Mouse (Mus musculus): ENCODE results near the gene Gm42417.

The Gm42417 gene

DNA sequence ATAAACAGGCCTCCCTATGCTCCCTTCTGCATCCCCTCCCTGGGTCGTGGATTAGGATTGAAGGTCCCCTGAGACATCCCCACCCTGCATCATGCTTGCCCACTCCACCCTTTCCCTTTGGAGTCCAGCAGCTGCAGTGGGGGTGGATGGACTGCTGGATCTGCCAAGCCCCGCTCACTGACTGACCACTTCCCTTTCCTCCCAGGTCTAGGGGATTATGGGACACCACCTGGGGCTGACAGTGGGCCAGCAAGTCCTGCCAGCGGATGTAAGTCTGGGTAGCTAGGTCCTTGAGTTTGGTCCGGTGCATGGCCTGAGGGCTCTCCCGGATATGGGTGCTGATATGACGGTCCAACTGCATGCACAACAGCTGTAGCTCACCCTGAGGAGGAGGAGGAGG, 24.9 kb upstream of the Gm42417 start:
- no peak for DNase-seq (ENCODE audit: extremely low spot score, low spot score)

GRCm38 (mm10) chr1:36563632-36564031, 24.4 kb upstream of the Gm42417 start:
- no peak for DNase-seq (ENCODE audit: extremely low spot score, low spot score)

- no peak for DNase-seq (ENCODE audit: extremely low spot score, low spot score)
Observed at GRCm38 (mm10) chr1:36563197-36563596, 24.0 kb upstream of the Gm42417 start.

- no peak for DNase-seq (ENCODE audit: extremely low spot score, low spot score)
Observed at GRCm38 (mm10) chr1:36562388-36562787, 23.2 kb upstream of the Gm42417 start.

DNA sequence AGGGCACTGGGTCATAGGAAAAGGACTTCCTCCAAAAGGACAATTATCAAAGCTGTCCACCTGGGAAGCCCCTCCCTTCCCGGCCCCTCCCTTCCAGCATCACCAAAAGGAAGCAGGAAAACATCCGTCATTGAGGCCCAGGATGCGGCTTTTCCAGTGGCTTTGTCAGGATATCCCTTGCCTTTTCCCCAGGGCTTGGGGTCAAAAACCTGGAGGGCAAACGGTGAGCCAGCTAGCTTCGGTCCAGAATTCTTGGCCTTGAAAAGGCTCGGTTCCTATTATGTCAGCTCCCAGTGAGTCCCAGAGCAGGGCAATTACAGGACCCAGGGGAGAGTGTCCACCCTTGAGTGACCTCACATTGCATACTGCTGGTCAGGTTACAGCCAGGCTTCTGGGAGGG, 21.7 kb upstream of the Gm42417 start:
- no peak for DNase-seq (ENCODE audit: extremely low spot score, low spot score)

DNA sequence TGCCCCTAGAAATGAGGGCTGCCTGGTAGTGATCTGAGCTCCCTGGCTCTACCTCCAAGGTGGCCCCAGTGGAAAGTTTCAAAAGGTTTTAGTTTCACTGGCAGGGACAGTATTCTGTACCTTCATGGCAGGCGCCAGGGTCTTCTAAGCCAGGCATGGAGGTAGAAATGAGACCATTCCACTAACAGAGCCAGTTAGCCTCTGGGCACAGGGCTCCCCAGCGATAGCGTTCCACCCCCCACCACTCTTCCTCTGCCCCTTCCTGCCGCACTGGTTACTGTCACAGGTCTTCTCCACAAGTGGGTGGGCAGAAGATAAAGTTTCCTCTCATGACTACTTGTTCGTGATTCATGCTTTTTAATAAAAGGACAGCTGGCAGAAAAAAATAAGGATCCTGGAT, 20.7 kb upstream of the Gm42417 start:
- no peak for DNase-seq (ENCODE audit: extremely low spot score, low spot score)

- no peak for DNase-seq (ENCODE audit: extremely low spot score, low spot score)
Observed at GRCm38 (mm10) chr1:36559256-36559655, 20.0 kb upstream of the Gm42417 start.

GRCm38 (mm10) chr1:36558031-36558993, 19.1 kb upstream of the Gm42417 start, which contains the start of gene Sema4c:
Gene Sema4c (minus strand): TSS chr1:36558349.
- DNase-seq (ENCODE audit: extremely low spot score, low spot score), result peak; percentile 84

GRCm38 (mm10) chr1:36557457-36558011, 18.3 kb upstream of the Gm42417 start:
- DNase-seq (ENCODE audit: extremely low spot score, low spot score), result peak; percentile 88

- DNase-seq (ENCODE audit: extremely low spot score, low spot score), result peak; percentile 97
Observed at GRCm38 (mm10) chr1:36556553-36557456, 17.6 kb upstream of the Gm42417 start.

- no peak for DNase-seq (ENCODE audit: extremely low spot score, low spot score)
Observed at GRCm38 (mm10) chr1:36555798-36556395, 16.7 kb upstream of the Gm42417 start.

DNA sequence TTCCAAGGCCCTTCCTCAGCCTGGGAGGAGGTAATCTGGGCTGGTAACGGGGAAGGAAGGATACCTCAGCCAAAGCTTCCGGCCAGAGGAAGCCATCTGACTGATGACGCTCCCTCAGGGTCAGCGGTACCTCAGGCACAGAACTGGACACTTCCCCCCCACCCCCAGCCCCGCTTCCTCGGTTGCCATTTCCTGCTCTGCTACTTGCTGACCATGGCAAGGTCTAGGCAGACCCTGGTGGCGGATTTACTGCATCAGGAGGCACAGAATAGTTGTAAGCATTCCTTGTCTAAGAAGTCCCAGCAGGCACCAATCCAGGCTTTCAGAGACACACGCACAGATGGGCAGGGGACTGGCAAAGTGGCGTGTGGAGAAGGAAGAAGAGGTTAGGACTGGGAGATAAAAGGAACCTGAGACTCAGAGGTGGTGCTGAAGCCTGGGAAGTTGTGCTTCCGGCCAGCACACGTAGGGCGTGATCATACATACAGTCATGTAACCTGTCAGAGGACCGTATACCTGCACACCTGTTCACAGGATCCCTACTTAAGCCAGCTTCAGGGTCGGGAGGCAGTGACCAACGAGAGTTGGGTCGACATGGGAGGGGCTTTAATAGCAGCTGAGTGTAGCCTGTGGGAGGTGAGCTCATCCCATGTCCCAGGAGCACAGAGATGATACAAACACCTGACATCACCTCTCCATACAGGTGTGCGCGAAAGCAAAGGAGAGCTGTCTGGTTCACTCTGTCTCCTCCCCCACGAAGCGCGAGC, 15.6 kb upstream of the Gm42417 start:
- DNase-seq (ENCODE audit: extremely low spot score, low spot score), result no peak

- no peak for DNase-seq (ENCODE audit: extremely low spot score, low spot score)
Observed at GRCm38 (mm10) chr1:36552506-36552905, 13.3 kb upstream of the Gm42417 start.

- no peak for DNase-seq (ENCODE audit: extremely low spot score, low spot score)
Observed at GRCm38 (mm10) chr1:36551904-36552303, 12.7 kb upstream of the Gm42417 start.

GRCm38 (mm10) chr1:36550075-36550863, 11.0 kb upstream of the Gm42417 start:
- DNase-seq (ENCODE audit: extremely low spot score, low spot score), result no peak

GRCm38 (mm10) chr1:36549491-36549890, 10.3 kb upstream of the Gm42417 start:
- no peak for DNase-seq (ENCODE audit: extremely low spot score, low spot score)

DNA sequence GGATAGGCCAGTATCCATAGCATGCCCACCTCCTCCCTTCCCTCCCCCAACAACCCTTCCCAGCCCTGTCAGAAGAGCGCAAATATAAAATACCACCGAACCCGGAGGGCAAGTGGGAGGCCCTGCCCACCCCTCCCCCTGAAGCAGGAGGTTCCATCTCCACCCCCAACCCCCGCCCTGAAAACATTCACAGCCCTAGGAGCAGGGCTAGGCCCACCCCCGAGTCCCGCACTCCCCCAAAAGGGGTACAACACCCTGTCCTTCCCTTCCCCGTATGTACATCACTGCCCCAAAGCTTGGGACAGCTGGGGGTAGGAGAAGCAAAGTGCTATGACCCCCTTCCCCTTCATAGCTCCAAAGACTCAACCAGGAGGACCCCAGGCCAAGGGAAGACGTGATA, 9.5 kb upstream of the Gm42417 start:
- DNase-seq (ENCODE audit: extremely low spot score, low spot score), result no peak

DNA sequence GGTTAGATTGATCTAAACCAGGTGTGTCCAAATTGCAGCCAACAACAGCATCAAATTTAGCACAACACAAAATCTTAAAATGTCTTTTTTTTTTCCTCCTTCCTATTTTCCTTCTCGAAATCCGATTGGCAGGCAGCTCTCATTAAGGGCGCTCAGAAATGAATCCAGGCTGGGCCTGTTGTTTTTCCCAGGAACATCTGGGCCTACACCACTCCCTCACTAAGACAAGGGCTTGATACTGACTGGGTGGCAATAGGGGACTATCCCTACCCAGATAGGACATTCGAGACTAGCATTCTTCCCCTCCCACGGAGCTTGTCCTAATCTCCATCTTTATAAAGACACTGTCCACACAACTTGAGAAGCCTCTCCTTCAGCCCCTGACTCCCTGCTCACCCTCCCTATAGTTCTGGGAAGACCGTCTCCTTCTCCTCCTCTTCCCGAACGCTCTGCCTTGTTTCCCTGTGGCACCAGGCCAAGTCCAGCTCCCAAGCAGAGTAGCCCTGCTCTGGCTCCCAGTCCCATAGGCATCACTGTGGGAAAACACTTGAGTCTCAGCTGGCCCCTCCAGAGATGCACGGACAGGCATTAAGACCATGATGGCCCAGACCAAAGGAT, 8.9 kb upstream of the Gm42417 start:
- DNase-seq (ENCODE audit: extremely low spot score, low spot score), result no peak

DNA sequence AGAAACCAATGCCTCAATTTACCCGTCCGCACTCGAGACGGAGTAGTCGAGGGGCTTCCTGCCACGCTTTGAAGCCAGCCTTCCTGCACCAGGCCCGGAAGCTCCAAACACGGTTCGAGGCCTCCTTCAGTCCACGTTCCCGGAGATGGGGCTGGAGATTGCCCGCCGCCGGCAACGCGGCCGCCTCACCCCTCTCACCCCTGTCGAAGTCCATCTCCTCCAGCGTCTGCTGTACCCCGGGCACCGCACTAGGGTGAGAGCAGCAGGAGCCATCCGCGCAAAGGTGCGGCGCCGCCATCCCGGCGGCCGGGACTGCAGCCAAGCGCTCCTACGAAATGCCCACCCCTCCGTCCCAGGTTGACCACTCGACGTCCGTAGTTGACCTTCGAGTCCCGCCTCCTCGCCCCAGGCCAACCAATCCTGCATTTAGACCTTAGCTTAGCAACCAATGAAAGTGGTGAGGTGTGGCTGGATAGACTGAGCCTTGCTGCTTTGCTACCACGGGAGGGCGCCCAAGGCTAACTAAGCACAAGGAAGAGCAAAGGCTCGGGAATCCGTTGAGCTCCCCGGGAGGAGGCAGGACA, 7.8 kb upstream of the Gm42417 start, which contains the start of gene Ankrd39:
TSS of gene Ankrd39 (minus strand) at position 558 of the 584 bp plus-strand sequence.
- peak; percentile 94 for DNase-seq (ENCODE audit: extremely low spot score, low spot score)
